Mouse (Mus musculus) midbrain, embryonic 14.5 days (tissue): ENCODE measurements at regions not wholly inside any gene's neighbourhood (a gene's known extent, or its start where the extent isn't known, plus 50 kb on each side); places are given as distances from the start of the nearest gene placed in this dataset.
A peak's percentile ranks its signal among the peaks of the same experiment; 100 is the strongest.

ENCODE experiments used
- ATAC-seq: fragments of 200-750 bp; cut with Nextera tagmentation; 2 replicates; pipeline ENCODE4 v1.8.0; 2017; ENCODE audit warnings: moderate number of reproducible peaks, moderate library complexity; ENCODE audit not compliant: low FRiP score, low TSS enrichment
- DNase-seq: peaks from one replicate; pipeline ENCODE4 v3.0.0-alpha.2; 2015
- H3K27ac ChIP-seq: fragments of 300-500 bp; sonication (generic); replicated peaks from 2 replicates; pipeline ENCODE4 v1.5.1; 2014; ENCODE audit warnings: mild to moderate bottlenecking, low read depth, low read length, moderate library complexity
- H3K27me3 ChIP-seq: fragments of 300-500 bp; sonication (generic); 2 replicates; pipeline ENCODE4 v1.6.1; 2014; ENCODE audit warnings: low read length, control low read depth, mixed read lengths; ENCODE audit not compliant: control insufficient read depth, insufficient read depth
- H3K36me3 ChIP-seq: fragments of 300-500 bp; sonication (generic); 2 replicates; pipeline ENCODE4 v1.6.1; 2014; ENCODE audit warnings: low read length, control low read depth; ENCODE audit not compliant: control insufficient read depth, insufficient read depth
- H3K4me1 ChIP-seq: fragments of 300-500 bp; sonication (generic); 2 replicates; pipeline ENCODE4 v1.6.1; 2014; ENCODE audit warnings: mild to moderate bottlenecking, antibody characterized with exemption, low read length, control low read depth; ENCODE audit not compliant: control insufficient read depth, insufficient read depth
- H3K4me2 ChIP-seq: fragments of 300-500 bp; sonication (generic); 2 replicates; pipeline ENCODE4 v1.6.1; 2014; ENCODE audit warnings: mild to moderate bottlenecking, low read length, moderate library complexity
- H3K4me3 ChIP-seq: fragments of 300-500 bp; sonication (generic); replicated peaks from 2 replicates; pipeline ENCODE4 v1.5.1; 2014; ENCODE audit warnings: low read depth, low read length
- H3K9ac ChIP-seq: fragments of 300-500 bp; sonication (generic); replicated peaks from 2 replicates; pipeline ENCODE4 v1.6.1; 2014; ENCODE audit warnings: mild to moderate bottlenecking, low read length, moderate library complexity
- H3K9me3 ChIP-seq: fragments of 300-500 bp; sonication (generic); 2 replicates; pipeline ENCODE4 v1.6.1; 2016; ENCODE audit warnings: low read length, control low read depth, mixed read lengths; ENCODE audit not compliant: control insufficient read depth
- WGBS: fragments of 180-500 bp; shearing (Covaris S2); extraction: QIAGEN DNeasy Blood & Tissue Kit; methylation state at CpG from one replicate; pipeline ENCODE4 v1.1.7; 2014; 5-methylcytosine and 5-hydroxymethylcytosine counted together

DNA sequence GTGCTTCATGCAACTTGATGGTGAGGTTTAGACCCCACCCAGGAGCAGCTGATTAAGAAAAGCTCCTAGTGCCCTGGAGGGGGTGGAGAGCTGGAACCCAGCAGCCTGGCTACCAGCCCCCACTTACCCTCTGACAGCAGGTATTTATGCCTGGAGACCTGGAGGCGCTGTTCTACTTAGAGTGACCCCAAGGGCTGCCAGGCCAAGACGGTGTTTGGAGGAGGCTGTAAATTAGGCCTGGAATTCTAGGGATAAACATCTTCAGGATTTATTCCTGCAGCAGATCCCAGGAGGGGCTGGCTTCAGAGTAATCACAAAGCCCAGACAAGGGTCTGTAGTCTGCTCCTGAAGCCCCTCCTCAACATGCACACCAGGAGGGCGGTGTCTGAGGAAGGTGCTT lies 76.0 kb upstream of the Stx18 start:
- Histone ChIP-seq H3K4me3 (no peak overlapping the region), H3K4me1 (no peaks in the 10 kb centered on the region; the same call in 1 of the 2 replicates), H3K9me3 (no peaks in the 10 kb centered on the region), H3K9ac (no peak overlapping the region), H3K4me2 (no peak overlapping the region), H3K36me3 (no peaks in the 10 kb centered on the region), H3K27ac (no peak overlapping the region), H3K27me3 (peaks cover 6% of the 10 kb centered on the region; the same call in 1 of the 2 replicates)
- 28% methylated on average over 3 of the region's 3 CpGs for WGBS
- ATAC-seq (no peak), DNase-seq (no peak)

- WGBS: 91% methylated on average over 7 of the region's 7 CpGs
- H3K4me2 ChIP-seq: no peak overlapping the region
These were observed 78.3 kb upstream of the Stx18 start for GRCm38 (mm10) chr5:37960216-37960615.

GRCm38 (mm10) chr5:37952096-37952495 lies 86.4 kb upstream of the Stx18 start:
- Histone ChIP-seq H3K4me2 (no peak overlapping the region), H3K4me3 (no peak overlapping the region), H3K27ac (no peak overlapping the region), H3K36me3 (no peaks in the 10 kb centered on the region), H3K9ac (no peak overlapping the region), H3K9me3 (no peaks in the 10 kb centered on the region), H3K4me1 (no peaks in the 10 kb centered on the region), H3K27me3 (no peaks in the 10 kb centered on the region)
- DNase-seq: peak; percentile 57
- ATAC-seq: no peak
- WGBS: 0% methylated on average over 1 of the region's 1 CpGs

More at GRCm38 (mm10) chr5:37960216-37960615, 78.3 kb upstream of the Stx18 start:
- Histone ChIP-seq H3K27me3 (no peaks in the 10 kb centered on the region), H3K27ac (no peak overlapping the region), H3K9ac (no peak overlapping the region), H3K4me1 (no peaks in the 10 kb centered on the region), H3K9me3 (no peaks in the 10 kb centered on the region), H3K4me3 (no peak overlapping the region), H3K36me3 (no peaks in the 10 kb centered on the region)
- ATAC-seq (no peak), DNase-seq (no peak)

DNA sequence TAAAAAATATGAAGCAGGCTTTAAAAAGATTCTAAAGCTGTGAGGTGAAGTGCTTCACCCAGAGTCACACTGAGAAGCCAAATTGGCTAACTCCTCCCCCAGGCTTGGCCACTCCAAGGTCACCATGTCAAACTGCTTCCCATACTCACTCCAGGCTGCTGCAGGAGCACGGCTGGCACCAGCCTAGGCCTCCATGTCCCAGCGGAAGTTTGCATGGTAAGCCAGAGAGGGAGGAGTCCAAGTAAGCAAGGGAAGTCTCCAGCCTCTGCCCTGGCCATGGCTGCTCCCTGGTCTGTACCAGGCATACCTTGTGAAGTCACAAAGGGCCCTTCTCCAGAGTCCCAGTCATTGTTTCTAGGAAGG lies 105.8 kb upstream of the Stx18 start:
- 83% methylated on average over 2 of the region's 2 CpGs for WGBS

GRCm38 (mm10) chr5:37932086-37932759 lies 106.3 kb upstream of the Stx18 start:
- no peak for DNase-seq
- no peak overlapping the region for H3K27ac ChIP-seq
- WGBS: 81% methylated on average over 10 of the region's 10 CpGs

More for the DNA sequence above, 105.8 kb upstream of the Stx18 start:
- no peak for ATAC-seq
- no peak for DNase-seq
- Histone ChIP-seq H3K9ac (no peak overlapping the region), H3K4me3 (no peak overlapping the region), H3K27me3 (no peaks in the 10 kb centered on the region), H3K4me1 (no peaks in the 10 kb centered on the region), H3K4me2 (no peak overlapping the region), H3K27ac (no peak overlapping the region), H3K36me3 (no peaks in the 10 kb centered on the region), H3K9me3 (no peaks in the 10 kb centered on the region)

DNA sequence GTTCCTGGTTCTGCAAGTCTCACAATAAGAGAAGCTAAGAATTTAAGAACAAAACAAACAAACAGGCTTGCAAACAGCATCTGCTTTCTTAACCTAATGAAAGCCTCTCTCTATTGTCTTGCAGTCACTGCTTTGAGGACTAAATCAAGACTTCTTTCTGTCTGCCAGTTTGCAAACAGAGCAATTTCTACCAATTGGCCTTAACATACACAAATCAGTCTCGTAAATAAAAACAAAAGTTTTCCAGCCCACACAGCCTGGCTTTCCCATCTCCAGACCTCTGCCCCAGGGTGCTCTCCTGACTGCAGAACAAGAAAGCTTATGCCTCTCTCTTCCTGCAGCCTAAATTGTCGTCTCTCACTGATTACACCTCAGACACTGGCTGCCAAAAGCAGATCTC lies 96.1 kb upstream of the Msx1 start:
- no peaks in the 10 kb centered on the region for H3K9me3 ChIP-seq
- H3K4me1 ChIP-seq: peaks cover 7% of the 10 kb centered on the region; the same call in 1 of the 2 replicates
- no peak overlapping the region for H3K4me3 ChIP-seq
- no peak overlapping the region for H3K27ac ChIP-seq
- 11% methylated on average over 2 of the region's 2 CpGs for WGBS
- H3K36me3 ChIP-seq: no peaks in the 10 kb centered on the region
- ATAC-seq: no peak
- DNase-seq: no peak
- H3K4me2 ChIP-seq: no peak overlapping the region
- no peak overlapping the region for H3K9ac ChIP-seq
- H3K27me3 ChIP-seq: peaks cover 24% of the 10 kb centered on the region

More at GRCm38 (mm10) chr5:37932086-37932759, 106.3 kb upstream of the Stx18 start:
- Histone ChIP-seq H3K36me3 (no peaks in the 10 kb centered on the region), H3K4me2 (no peak overlapping the region), H3K4me3 (no peak overlapping the region), H3K9me3 (no peaks in the 10 kb centered on the region), H3K27me3 (no peaks in the 10 kb centered on the region), H3K9ac (no peak overlapping the region), H3K4me1 (no peaks in the 10 kb centered on the region)
- ATAC-seq: no peak

DNA sequence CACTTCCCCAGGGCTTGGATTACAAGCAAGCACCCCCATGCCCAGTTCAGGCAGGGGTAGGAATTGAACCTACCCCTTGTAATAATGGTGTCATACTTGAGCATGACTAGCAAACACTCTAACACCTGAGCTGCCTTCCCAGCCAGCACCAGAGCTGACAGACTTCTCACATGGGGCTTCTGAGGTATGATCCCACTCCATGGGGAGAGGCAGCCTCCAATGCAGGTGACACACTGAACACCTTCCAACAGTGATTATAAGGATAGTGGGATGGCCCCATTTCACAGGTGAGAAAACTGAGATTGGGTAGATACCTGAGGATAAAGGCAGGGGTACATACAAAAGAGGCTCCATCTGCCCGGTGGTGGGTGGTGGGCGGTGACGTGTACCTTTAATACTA lies 94.7 kb upstream of the Msx1 start:
- ATAC-seq (no peak), DNase-seq (no peak)
- no peaks in the 10 kb centered on the region for H3K36me3 ChIP-seq
- WGBS: 80% methylated on average over 3 of the region's 3 CpGs
- H3K4me1 ChIP-seq: peaks cover 7% of the 10 kb centered on the region; the same call in 1 of the 2 replicates
- peaks cover 24% of the 10 kb centered on the region for H3K27me3 ChIP-seq
- no peak overlapping the region for H3K9ac ChIP-seq
- no peaks in the 10 kb centered on the region for H3K9me3 ChIP-seq
- no peak overlapping the region for H3K4me3 ChIP-seq
- no peak overlapping the region for H3K27ac ChIP-seq
- no peak overlapping the region for H3K4me2 ChIP-seq

DNA sequence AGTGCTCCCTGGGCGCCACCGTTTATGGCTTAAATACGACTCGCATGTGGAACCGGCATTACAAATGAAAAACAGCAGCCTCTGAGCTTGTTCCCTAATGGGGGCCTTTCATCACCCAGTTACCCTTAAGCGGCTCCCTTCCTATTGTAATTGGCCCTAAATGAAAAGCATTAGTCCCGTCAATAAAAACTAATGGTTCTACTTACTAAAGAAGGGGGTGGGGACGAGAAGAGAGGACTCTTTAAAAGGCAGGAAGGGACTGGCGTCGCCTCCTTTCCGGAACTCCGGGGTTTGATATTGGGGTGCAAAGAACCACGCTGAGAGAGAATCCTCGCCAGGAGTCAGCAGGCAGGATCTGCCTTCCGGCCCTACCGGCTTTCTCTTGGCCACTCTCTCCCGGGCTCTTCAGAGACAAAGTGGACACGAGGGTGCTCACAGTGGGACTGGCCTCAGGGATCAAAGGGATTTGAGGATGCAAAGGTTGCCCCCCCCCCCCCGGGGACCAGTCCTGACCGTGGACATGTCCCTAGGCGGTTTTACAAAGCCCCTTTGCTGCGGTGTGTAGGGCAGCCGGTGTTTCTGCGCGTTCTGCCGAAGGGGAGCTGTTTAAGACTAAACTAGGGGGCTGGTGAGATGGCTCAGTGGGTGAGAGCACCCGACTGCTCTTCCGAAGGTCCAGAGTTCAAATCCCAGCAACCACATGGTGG lies 93.8 kb upstream of the Msx1 start:
- H3K36me3 ChIP-seq: no peaks in the 10 kb centered on the region
- ATAC-seq (no peak), DNase-seq (peak; percentile 35)
- no peak overlapping the region; the same call in 1 of the 2 replicates for H3K9ac ChIP-seq
- H3K4me1 ChIP-seq: peaks cover 7% of the 10 kb centered on the region; the same call in 1 of the 2 replicates
- H3K27me3 ChIP-seq: peaks cover 24% of the 10 kb centered on the region
- peak overlapping the region; percentile 13; the same call in 1 of the 2 replicates for H3K4me3 ChIP-seq
- 5% methylated on average over 28 of the region's 28 CpGs for WGBS
- no peak overlapping the region for H3K27ac ChIP-seq
- no peaks in the 10 kb centered on the region for H3K9me3 ChIP-seq
- peak overlapping the region; percentile 43 for H3K4me2 ChIP-seq

GRCm38 (mm10) chr5:37917161-37917560 lies 92.8 kb upstream of the Msx1 start:
- WGBS: 22% methylated on average over 5 of the region's 5 CpGs
- Histone ChIP-seq H3K27ac (no peak overlapping the region), H3K27me3 (peaks cover 24% of the 10 kb centered on the region)

More at GRCm38 (mm10) chr5:37917161-37917560, 92.8 kb upstream of the Msx1 start:
- Histone ChIP-seq H3K36me3 (no peaks in the 10 kb centered on the region), H3K9me3 (no peaks in the 10 kb centered on the region), H3K9ac (no peak overlapping the region), H3K4me1 (peaks cover 7% of the 10 kb centered on the region; the same call in 1 of the 2 replicates), H3K4me2 (no peak overlapping the region), H3K4me3 (no peak overlapping the region)
- ATAC-seq: no peak
- peak; percentile 18 for DNase-seq
